Mouse (Mus musculus) heart, postnatal 4 days (tissue): ENCODE results near the gene Cpeb2. TPM values are rescaled to one million over a fixed set of nuclear protein-coding genes. Genes with fewer than 3 reads are reported as not detected.

Experiments
- DNase-seq: peaks from one replicate; pipeline ENCODE4 v3.0.0; 2021
- total RNA-seq, 2 experiments: library from RNA; stranded (reverse); gene quantifications; 2 replicates each; pipeline ENCODE4 v1.2.3; 2021

The Cpeb2 gene
- total RNA-seq, 2 experiments from 2014 or later = 26.0 to 29.4 TPM

GRCm38 (mm10) chr5:43325561-43325960 lies 92.6 kb downstream of the Cpeb2 start:
- DNase-seq = no peak

GRCm38 (mm10) chr5:43328579-43328978 lies 95.6 kb downstream of the Cpeb2 start:
- DNase-seq = peak; percentile 27

- DNase-seq = no peak
Observed at GRCm38 (mm10) chr5:43330260-43330659, 97.3 kb downstream of the Cpeb2 start.

- no peak for DNase-seq
Observed at GRCm38 (mm10) chr5:43334469-43334868, 101.5 kb downstream of the Cpeb2 start.

- DNase-seq = no peak
Observed at GRCm38 (mm10) chr5:43337212-43337611, 104.2 kb downstream of the Cpeb2 start.

GRCm38 (mm10) chr5:43338771-43339475 lies 106.0 kb downstream of the Cpeb2 start:
- DNase-seq = no peak
